Mouse (Mus musculus): Measurements from ENCODE around the gene Uimc1. TPM values are rescaled to one million over a fixed set of nuclear protein-coding genes. Genes with fewer than 3 reads are reported as not detected.
"Not testable (repeated sequence)": the region's sequence is repeated elsewhere in the genome, so short reads cannot be mapped to it uniquely, and the experiment has no call there.

Uimc1 gene
- polyA plus RNA-seq, 1 experiment, result 70.3 TPM

GRCm38 (mm10) chr13:55105953-55106691 is 6.0 kb upstream of the Uimc1 start:
- TF ChIP-seq POLR2A (IDR thresholded peaks at IDR 0.05; ENCODE audit: borderline replicate concordance, control insufficient read depth, low read depth, low read length) (no peak), CTCF (IDR thresholded peaks at IDR 0.05; ENCODE audit: control insufficient read depth, insufficient read depth, low read length) (no peak)
- H3K27ac ChIP-seq (ENCODE audit: control insufficient read depth, insufficient read depth, low read depth, low read length, poor library complexity), result peak overlapping the region; percentile 66
- peak overlapping the region; percentile 89 for H3K4me3 ChIP-seq (replicated peaks; ENCODE audit: control insufficient read depth, low read depth, low read length)
- WGBS, result 23% methylated on average over 8 of the region's 8 CpGs
- peaks cover 4% of the 10 kb centered on the region; the same call in 1 of the 2 replicates for H3K4me1 ChIP-seq (ENCODE audit: control insufficient read depth, insufficient read depth, low read length)

- under 1% methylated on average over 66 of the region's 66 CpGs for WGBS
Observed at GRCm38 (mm10) chr13:55105045-55105952, 5.2 kb upstream of the Uimc1 start, which contains the start of gene Zfp346. TSS of gene Zfp346 (plus strand) at chr13:55105311.

GRCm38 (mm10) chr13:55103351-55103750 is 3.3 kb upstream of the Uimc1 start:
- 70% methylated on average over 2 of the region's 2 CpGs for WGBS
- TF ChIP-seq POLR2A (IDR thresholded peaks at IDR 0.05; ENCODE audit: borderline replicate concordance, control insufficient read depth, low read depth, low read length) (no peak), CTCF (IDR thresholded peaks at IDR 0.05; ENCODE audit: control insufficient read depth, insufficient read depth, low read length) (no peak)
- Histone ChIP-seq H3K27ac (ENCODE audit: control insufficient read depth, insufficient read depth, low read depth, low read length, poor library complexity) (no peak overlapping the region), H3K4me3 (replicated peaks; ENCODE audit: control insufficient read depth, low read depth, low read length) (no peak overlapping the region), H3K4me1 (ENCODE audit: control insufficient read depth, insufficient read depth, low read length) (peaks cover 5% of the 10 kb centered on the region; the same call in 1 of the 2 replicates)

More at GRCm38 (mm10) chr13:55105045-55105952, 5.2 kb upstream of the Uimc1 start, which contains the start of gene Zfp346:
- Histone ChIP-seq H3K4me3 (replicated peaks; ENCODE audit: control insufficient read depth, low read depth, low read length) (peak within 1 kb of the TSS; percentile 89), H3K27ac (ENCODE audit: control insufficient read depth, insufficient read depth, low read depth, low read length, poor library complexity) (peak within 1 kb of the TSS; percentile 66), H3K4me1 (ENCODE audit: control insufficient read depth, insufficient read depth, low read length) (peaks cover 4% of the 10 kb centered on the region; the same call in 1 of the 2 replicates)
- TF ChIP-seq CTCF (IDR thresholded peaks at IDR 0.05; ENCODE audit: control insufficient read depth, insufficient read depth, low read length), result peak; percentile 23; the same call in 1 of the 2 replicates
- TF ChIP-seq POLR2A (IDR thresholded peaks at IDR 0.05; ENCODE audit: borderline replicate concordance, control insufficient read depth, low read depth, low read length), result peak; percentile 99

- H3K4me1 ChIP-seq (ENCODE audit: control insufficient read depth, insufficient read depth, low read length), result peaks cover 5% of the 10 kb centered on the region; the same call in 1 of the 2 replicates
- TF ChIP-seq POLR2A (IDR thresholded peaks at IDR 0.05; ENCODE audit: borderline replicate concordance, control insufficient read depth, low read depth, low read length) (no peak), CTCF (IDR thresholded peaks at IDR 0.05; ENCODE audit: control insufficient read depth, insufficient read depth, low read length) (no peak)
- 88% methylated on average over 3 of the region's 3 CpGs for WGBS
- H3K27ac ChIP-seq (ENCODE audit: control insufficient read depth, insufficient read depth, low read depth, low read length, poor library complexity), result no peak overlapping the region
- H3K4me3 ChIP-seq (replicated peaks; ENCODE audit: control insufficient read depth, low read depth, low read length), result no peak overlapping the region
Observed at GRCm38 (mm10) chr13:55102366-55102765, 2.3 kb upstream of the Uimc1 start.

DNA sequence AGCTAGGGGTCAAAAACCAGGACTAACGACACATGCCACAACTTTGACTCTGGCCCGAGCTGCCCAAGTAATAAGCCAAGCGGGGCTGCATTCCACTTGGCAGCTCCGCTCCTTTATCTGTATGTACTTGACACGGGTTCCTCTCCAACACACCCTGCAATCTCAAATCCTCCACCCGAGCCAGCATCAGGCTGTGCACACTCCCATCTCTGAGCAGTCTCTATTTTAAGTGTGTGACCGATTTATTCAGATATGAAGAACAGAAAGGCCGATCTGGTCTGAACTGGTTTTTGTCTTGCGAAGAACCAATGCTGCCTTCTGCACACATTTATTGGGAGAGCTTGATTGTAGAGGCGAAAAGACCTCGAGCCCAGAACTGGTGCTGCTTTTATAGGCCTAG is 1.5 kb upstream of the Uimc1 start:
- no peak overlapping the region for H3K27ac ChIP-seq (ENCODE audit: control insufficient read depth, insufficient read depth, low read depth, low read length, poor library complexity)
- H3K4me1 ChIP-seq (ENCODE audit: control insufficient read depth, insufficient read depth, low read length), result peaks cover 5% of the 10 kb centered on the region; the same call in 1 of the 2 replicates
- TF ChIP-seq POLR2A (IDR thresholded peaks at IDR 0.05; ENCODE audit: borderline replicate concordance, control insufficient read depth, low read depth, low read length) (no peak), CTCF (IDR thresholded peaks at IDR 0.05; ENCODE audit: control insufficient read depth, insufficient read depth, low read length) (no peak)
- 93% methylated on average over 11 of the region's 11 CpGs for WGBS
- H3K4me3 ChIP-seq (replicated peaks; ENCODE audit: control insufficient read depth, low read depth, low read length), result no peak overlapping the region

- peak overlapping the region; percentile 92 for H3K4me3 ChIP-seq (replicated peaks; ENCODE audit: control insufficient read depth, low read depth, low read length)
- H3K27ac ChIP-seq (ENCODE audit: control insufficient read depth, insufficient read depth, low read depth, low read length, poor library complexity), result peak overlapping the region; percentile 91
- no peak for TF ChIP-seq CTCF (IDR thresholded peaks at IDR 0.05; ENCODE audit: control insufficient read depth, insufficient read depth, low read length)
- TF ChIP-seq POLR2A (IDR thresholded peaks at IDR 0.05; ENCODE audit: borderline replicate concordance, control insufficient read depth, low read depth, low read length), result no peak
- 13% methylated on average over 20 of the region's 20 CpGs for WGBS
- H3K4me1 ChIP-seq (ENCODE audit: control insufficient read depth, insufficient read depth, low read length), result peaks cover 1% of the 10 kb centered on the region; the same call in 1 of the 2 replicates
Observed at GRCm38 (mm10) chr13:55099066-55099725, 904 bp downstream of the Uimc1 start.

- H3K4me1 ChIP-seq (ENCODE audit: control insufficient read depth, insufficient read depth, low read length); H3K4me3 ChIP-seq (replicated peaks; ENCODE audit: control insufficient read depth, low read depth, low read length); H3K27ac ChIP-seq (ENCODE audit: control insufficient read depth, insufficient read depth, low read depth, low read length, poor library complexity): not testable (repeated sequence)
- WGBS, result 79% methylated on average over 3 of the region's 3 CpGs
Observed at GRCm38 (mm10) chr13:55097841-55098240, 2.3 kb downstream of the Uimc1 start.
